In the genomic region with DNA sequence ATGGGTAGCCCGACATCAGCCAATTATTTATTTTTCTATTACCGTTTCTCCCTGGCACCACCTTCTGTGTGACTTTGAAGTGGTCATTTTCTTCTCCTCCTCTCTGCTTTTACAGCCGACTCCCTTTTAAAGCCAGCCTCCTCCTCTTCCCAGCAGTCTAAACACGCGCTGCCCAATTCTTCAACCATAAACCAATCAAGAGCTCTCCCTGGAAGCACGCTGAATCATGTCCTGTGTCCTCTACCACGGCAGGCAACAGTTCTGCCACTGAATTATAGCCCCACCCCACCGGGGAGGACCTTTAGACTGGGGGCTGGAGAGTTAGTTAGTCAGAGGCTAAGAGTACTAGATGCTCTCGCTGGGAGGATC, we compare ENCODE assay signal across 8 mouse cellular contexts. TPM values are rescaled to one million over a fixed set of nuclear protein-coding genes. Genes with fewer than 3 reads are reported as not detected.
A peak's percentile ranks its signal among the peaks of the same experiment; 100 is the strongest.
DNase-seq lines count a peak whose midpoint lies in the region; ATAC-seq lines count a peak whose summit lies in the region.

No protein-coding gene starts in this region.

- H3K4me3 ChIP-seq in heart, embryonic 12.5 days: no peak overlapping the region
- no peak overlapping the region for H3K4me3 ChIP-seq in stomach, embryonic 16.5 days (replicated peaks; ENCODE audit: low read length)

- H3K4me2 ChIP-seq in heart, embryonic 12.5 days: no peak overlapping the region
- H3K4me2 ChIP-seq in stomach, embryonic 16.5 days (ENCODE audit: low read depth, low read length): no peak overlapping the region

- 65% methylated on average over 9 of the region's 9 CpGs for WGBS in heart, embryonic 12.5 days
- WGBS in stomach, embryonic 16.5 days: 30% methylated on average over 9 of the region's 9 CpGs

- 0 out of 2 replicates have a peak, but pooled peaks have one; percentile 2 for ATAC-seq in heart, embryonic 12.5 days (ENCODE audit: insufficient number of reproducible peaks, low FRiP score)
- peak; percentile 82 for ATAC-seq in stomach, embryonic 16.5 days (ENCODE audit: insufficient read depth, low FRiP score)

- peak; percentile 23 for DNase-seq in ovary, postnatal 36 days (ENCODE audit: low spot score)
- no peak for DNase-seq in ovary, postnatal 14 days (ENCODE audit: low spot score)
- peak; percentile 79 to 82 for DNase-seq in kidney, postnatal 36 days
- no peak for DNase-seq in thymus, postnatal 4 days
- DNase-seq in spleen, postnatal 36 days (ENCODE audit: low spot score in 2 of 2): no peak
- DNase-seq in layer of hippocampus, postnatal 25 days (ENCODE audit: extremely low spot score in 1 of 2, low spot score in 1 of 2): no peak

- no peaks in the 10 kb centered on the region for H3K27me3 ChIP-seq in heart, embryonic 12.5 days (replicated peaks)
- no peaks in the 10 kb centered on the region for H3K27me3 ChIP-seq in stomach, embryonic 16.5 days (ENCODE audit: control insufficient read depth, insufficient read depth, low read length)

- H3K9me3 ChIP-seq in heart, embryonic 12.5 days (replicated peaks): no peaks in the 10 kb centered on the region
- no peaks in the 10 kb centered on the region for H3K9me3 ChIP-seq in stomach, embryonic 16.5 days (replicated peaks; ENCODE audit: control insufficient read depth, low read length)

- H3K9ac ChIP-seq in heart, embryonic 12.5 days: no peak overlapping the region
- H3K9ac ChIP-seq in stomach, embryonic 16.5 days (ENCODE audit: low read length): no peak overlapping the region

- H3K27ac ChIP-seq in heart, embryonic 12.5 days (ENCODE audit: poor library complexity, severe bottlenecking): peak overlapping the region; percentile 2; the same call in 1 of the 2 replicates
- H3K27ac ChIP-seq in stomach, embryonic 16.5 days (ENCODE audit: low read length): no peak overlapping the region

- peaks cover 12% of the 10 kb centered on the region for H3K4me1 ChIP-seq in heart, embryonic 12.5 days (replicated peaks)
- H3K4me1 ChIP-seq in stomach, embryonic 16.5 days (ENCODE audit: control insufficient read depth, insufficient read depth, low read length): peaks cover 4% of the 10 kb centered on the region; the same call in 1 of the 2 replicates

- H3K36me3 ChIP-seq in heart, embryonic 12.5 days: no peaks in the 10 kb centered on the region
- no peaks in the 10 kb centered on the region for H3K36me3 ChIP-seq in stomach, embryonic 16.5 days (ENCODE audit: control insufficient read depth, insufficient read depth, low read length)

RNA-seq across cellular contexts. Expression of gene Vps26c, which starts 10.5 kb away (rescaled TPM):
- polyA plus RNA-seq in heart, embryonic 12.5 days (2016; fragmentation: Nextera tagmentation; extraction: Ambion mirVana): 45.8 and 48.9 TPM in 2 replicates
- 52.7 and 53.3 TPM in 2 replicates for polyA plus RNA-seq in stomach, embryonic 16.5 days (2015; fragmentation: Nextera tagmentation; extraction: Ambion mirVana)
- total RNA-seq in layer of hippocampus, postnatal 25 days (2021): 10 to 100 TPM; 31.9 to 34.6 TPM

RNA-seq across cellular contexts. Expression of gene Dyrk1a, which starts 32.7 kb away (rescaled TPM):
- polyA plus RNA-seq in heart, embryonic 12.5 days (2016; fragmentation: Nextera tagmentation; extraction: Ambion mirVana): 7.3 and 7.9 TPM in 2 replicates
- 7.4 TPM in 2 replicates for polyA plus RNA-seq in stomach, embryonic 16.5 days (2015; fragmentation: Nextera tagmentation; extraction: Ambion mirVana)
- total RNA-seq in layer of hippocampus, postnatal 25 days (2021): 10 to 100 TPM; 84.3 to 90.8 TPM

Comparison
In these comparisons a context has a peak if more than half of its experiments do, and no peak if none do; other contexts are left out.
1. DNase-seq: peak in ovary, postnatal 36 days (single experiment) and kidney, postnatal 36 days (2 of 2); none in ovary, postnatal 14 days (single experiment), thymus, postnatal 4 days (single experiment), spleen, postnatal 36 days (0 of 2) and layer of hippocampus, postnatal 25 days (0 of 2).